Mouse (Mus musculus): ENCODE measurements at regions not wholly inside any gene's neighbourhood (a gene's known extent, or its start where the extent isn't known, plus 50 kb on each side); places are given as distances from the start of the nearest gene placed in this dataset.

- no peak overlapping the region for H3K4me2 ChIP-seq (ENCODE audit: low read depth, severe bottlenecking)
- no peaks in the 10 kb centered on the region for H3K4me1 ChIP-seq (ENCODE audit: control insufficient read depth, insufficient read depth, low read length)
- DNase-seq (ENCODE audit: low spot score) (no peak), ATAC-seq (ENCODE audit: insufficient number of reproducible peaks, low FRiP score, low TSS enrichment, low read depth) (no peak)
- 93% methylated on average over 1 of the region's 1 CpGs for WGBS
- no peaks in the 10 kb centered on the region for H3K36me3 ChIP-seq (ENCODE audit: control insufficient read depth, insufficient read depth, low read length)
- H3K9me3 ChIP-seq (ENCODE audit: control insufficient read depth, low read length): no peaks in the 10 kb centered on the region
- no peak overlapping the region for H3K9ac ChIP-seq (ENCODE audit: low read length)
- H3K4me3 ChIP-seq (ENCODE audit: low read depth, low read length): no peak overlapping the region
- no peak overlapping the region for H3K27ac ChIP-seq (replicated peaks; ENCODE audit: low read depth, low read length)
- no peaks in the 10 kb centered on the region for H3K27me3 ChIP-seq (ENCODE audit: control insufficient read depth, insufficient read depth, low read length)
These were observed 304.6 kb upstream of the Zeb2 start for GRCm38 (mm10) chr2:45421774-45422173.

GRCm38 (mm10) chr2:45408136-45408535 lies 290.9 kb upstream of the Zeb2 start:
- Histone ChIP-seq H3K9ac (ENCODE audit: low read length) (no peak overlapping the region), H3K27ac (replicated peaks; ENCODE audit: low read depth, low read length) (no peak overlapping the region), H3K36me3 (ENCODE audit: control insufficient read depth, insufficient read depth, low read length) (no peaks in the 10 kb centered on the region), H3K4me2 (ENCODE audit: low read depth, severe bottlenecking) (no peak overlapping the region), H3K4me1 (ENCODE audit: control insufficient read depth, insufficient read depth, low read length) (0 out of 2 replicates have a peak, but pooled peaks cover 2% of the 10 kb centered on the region), H3K9me3 (ENCODE audit: control insufficient read depth, low read length) (no peaks in the 10 kb centered on the region), H3K4me3 (ENCODE audit: low read depth, low read length) (no peak overlapping the region), H3K27me3 (ENCODE audit: control insufficient read depth, insufficient read depth, low read length) (no peaks in the 10 kb centered on the region)
- ATAC-seq (ENCODE audit: insufficient number of reproducible peaks, low FRiP score, low TSS enrichment, low read depth) (no peak), DNase-seq (ENCODE audit: low spot score) (no peak)
- 90% methylated on average over 8 of the region's 8 CpGs for WGBS

GRCm38 (mm10) chr2:45389902-45390492 lies 272.8 kb upstream of the Zeb2 start:
- no peak for DNase-seq (ENCODE audit: low spot score)
- Histone ChIP-seq H3K27me3 (ENCODE audit: control insufficient read depth, insufficient read depth, low read length) (no peaks in the 10 kb centered on the region), H3K4me2 (ENCODE audit: low read depth, severe bottlenecking) (no peak overlapping the region), H3K4me3 (ENCODE audit: low read depth, low read length) (no peak overlapping the region), H3K9ac (ENCODE audit: low read length) (no peak overlapping the region), H3K36me3 (ENCODE audit: control insufficient read depth, insufficient read depth, low read length) (no peaks in the 10 kb centered on the region), H3K9me3 (ENCODE audit: control insufficient read depth, low read length) (no peaks in the 10 kb centered on the region), H3K27ac (replicated peaks; ENCODE audit: low read depth, low read length) (no peak overlapping the region), H3K4me1 (ENCODE audit: control insufficient read depth, insufficient read depth, low read length) (no peaks in the 10 kb centered on the region)
- no peak for ATAC-seq (ENCODE audit: insufficient number of reproducible peaks, low FRiP score, low TSS enrichment, low read depth)

- ATAC-seq (ENCODE audit: insufficient number of reproducible peaks, low FRiP score, low TSS enrichment, low read depth) (no peak), DNase-seq (ENCODE audit: low spot score) (no peak)
- H3K36me3 ChIP-seq (ENCODE audit: control insufficient read depth, insufficient read depth, low read length): no peaks in the 10 kb centered on the region
- H3K27me3 ChIP-seq (ENCODE audit: control insufficient read depth, insufficient read depth, low read length): no peaks in the 10 kb centered on the region
- H3K27ac ChIP-seq (replicated peaks; ENCODE audit: low read depth, low read length): no peak overlapping the region
- WGBS: 37% methylated on average over 4 of the region's 4 CpGs
- H3K4me1 ChIP-seq (ENCODE audit: control insufficient read depth, insufficient read depth, low read length): no peaks in the 10 kb centered on the region
- no peaks in the 10 kb centered on the region for H3K9me3 ChIP-seq (ENCODE audit: control insufficient read depth, low read length)
- H3K4me3 ChIP-seq (ENCODE audit: low read depth, low read length): no peak overlapping the region
- no peak overlapping the region for H3K4me2 ChIP-seq (ENCODE audit: low read depth, severe bottlenecking)
- no peak overlapping the region for H3K9ac ChIP-seq (ENCODE audit: low read length)
These were observed 254.1 kb upstream of the Zeb2 start for GRCm38 (mm10) chr2:45371268-45371667.

- ATAC-seq (ENCODE audit: insufficient number of reproducible peaks, low FRiP score, low TSS enrichment, low read depth) (no peak), DNase-seq (ENCODE audit: low spot score) (no peak)
- Histone ChIP-seq H3K4me3 (ENCODE audit: low read depth, low read length) (no peak overlapping the region), H3K9ac (ENCODE audit: low read length) (no peak overlapping the region), H3K36me3 (ENCODE audit: control insufficient read depth, insufficient read depth, low read length) (no peaks in the 10 kb centered on the region), H3K27ac (replicated peaks; ENCODE audit: low read depth, low read length) (no peak overlapping the region), H3K4me1 (ENCODE audit: control insufficient read depth, insufficient read depth, low read length) (no peaks in the 10 kb centered on the region), H3K4me2 (ENCODE audit: low read depth, severe bottlenecking) (no peak overlapping the region), H3K27me3 (ENCODE audit: control insufficient read depth, insufficient read depth, low read length) (no peaks in the 10 kb centered on the region), H3K9me3 (ENCODE audit: control insufficient read depth, low read length) (no peaks in the 10 kb centered on the region)
- WGBS: 47% methylated on average over 1 of the region's 1 CpGs
These were observed 253.4 kb upstream of the Zeb2 start for GRCm38 (mm10) chr2:45370615-45370968.

- Histone ChIP-seq H3K9me3 (ENCODE audit: control insufficient read depth, low read length) (no peaks in the 10 kb centered on the region), H3K4me1 (ENCODE audit: control insufficient read depth, insufficient read depth, low read length) (no peaks in the 10 kb centered on the region), H3K4me2 (ENCODE audit: low read depth, severe bottlenecking) (no peak overlapping the region), H3K36me3 (ENCODE audit: control insufficient read depth, insufficient read depth, low read length) (no peaks in the 10 kb centered on the region), H3K27ac (replicated peaks; ENCODE audit: low read depth, low read length) (no peak overlapping the region), H3K27me3 (ENCODE audit: control insufficient read depth, insufficient read depth, low read length) (no peaks in the 10 kb centered on the region), H3K9ac (ENCODE audit: low read length) (no peak overlapping the region), H3K4me3 (ENCODE audit: low read depth, low read length) (no peak overlapping the region)
- DNase-seq (ENCODE audit: low spot score) (no peak), ATAC-seq (ENCODE audit: insufficient number of reproducible peaks, low FRiP score, low TSS enrichment, low read depth) (no peak)
- 75% methylated on average over 5 of the region's 5 CpGs for WGBS
These were observed 252.9 kb upstream of the Zeb2 start for GRCm38 (mm10) chr2:45369914-45370614.

GRCm38 (mm10) chr2:45369432-45369831 lies 252.2 kb upstream of the Zeb2 start:
- no peak overlapping the region for H3K27ac ChIP-seq (replicated peaks; ENCODE audit: low read depth, low read length)
- H3K4me1 ChIP-seq (ENCODE audit: control insufficient read depth, insufficient read depth, low read length): no peaks in the 10 kb centered on the region
- H3K4me3 ChIP-seq (ENCODE audit: low read depth, low read length): no peak overlapping the region
- DNase-seq (ENCODE audit: low spot score) (no peak), ATAC-seq (ENCODE audit: insufficient number of reproducible peaks, low FRiP score, low TSS enrichment, low read depth) (no peak)
- 79% methylated on average over 4 of the region's 4 CpGs for WGBS
- H3K9me3 ChIP-seq (ENCODE audit: control insufficient read depth, low read length): no peaks in the 10 kb centered on the region
- no peaks in the 10 kb centered on the region for H3K36me3 ChIP-seq (ENCODE audit: control insufficient read depth, insufficient read depth, low read length)
- H3K9ac ChIP-seq (ENCODE audit: low read length): no peak overlapping the region
- H3K4me2 ChIP-seq (ENCODE audit: low read depth, severe bottlenecking): no peak overlapping the region
- no peaks in the 10 kb centered on the region for H3K27me3 ChIP-seq (ENCODE audit: control insufficient read depth, insufficient read depth, low read length)

- no peak overlapping the region for H3K4me2 ChIP-seq (ENCODE audit: low read depth, severe bottlenecking)
- no peak overlapping the region for H3K4me3 ChIP-seq (ENCODE audit: low read depth, low read length)
- DNase-seq (ENCODE audit: low spot score) (no peak), ATAC-seq (ENCODE audit: insufficient number of reproducible peaks, low FRiP score, low TSS enrichment, low read depth) (no peak)
- no peaks in the 10 kb centered on the region for H3K27me3 ChIP-seq (ENCODE audit: control insufficient read depth, insufficient read depth, low read length)
- H3K9me3 ChIP-seq (ENCODE audit: control insufficient read depth, low read length): no peaks in the 10 kb centered on the region
- no peaks in the 10 kb centered on the region for H3K4me1 ChIP-seq (ENCODE audit: control insufficient read depth, insufficient read depth, low read length)
- no peak overlapping the region for H3K27ac ChIP-seq (replicated peaks; ENCODE audit: low read depth, low read length)
- no peak overlapping the region for H3K9ac ChIP-seq (ENCODE audit: low read length)
- H3K36me3 ChIP-seq (ENCODE audit: control insufficient read depth, insufficient read depth, low read length): no peaks in the 10 kb centered on the region
- WGBS: 89% methylated on average over 10 of the region's 10 CpGs
These were observed 250.4 kb upstream of the Zeb2 start for GRCm38 (mm10) chr2:45367436-45368193.

All from limb, embryonic 11.5 days (tissue).